7 mouse cellular contexts compared by ENCODE assay signal in the genomic region with DNA sequence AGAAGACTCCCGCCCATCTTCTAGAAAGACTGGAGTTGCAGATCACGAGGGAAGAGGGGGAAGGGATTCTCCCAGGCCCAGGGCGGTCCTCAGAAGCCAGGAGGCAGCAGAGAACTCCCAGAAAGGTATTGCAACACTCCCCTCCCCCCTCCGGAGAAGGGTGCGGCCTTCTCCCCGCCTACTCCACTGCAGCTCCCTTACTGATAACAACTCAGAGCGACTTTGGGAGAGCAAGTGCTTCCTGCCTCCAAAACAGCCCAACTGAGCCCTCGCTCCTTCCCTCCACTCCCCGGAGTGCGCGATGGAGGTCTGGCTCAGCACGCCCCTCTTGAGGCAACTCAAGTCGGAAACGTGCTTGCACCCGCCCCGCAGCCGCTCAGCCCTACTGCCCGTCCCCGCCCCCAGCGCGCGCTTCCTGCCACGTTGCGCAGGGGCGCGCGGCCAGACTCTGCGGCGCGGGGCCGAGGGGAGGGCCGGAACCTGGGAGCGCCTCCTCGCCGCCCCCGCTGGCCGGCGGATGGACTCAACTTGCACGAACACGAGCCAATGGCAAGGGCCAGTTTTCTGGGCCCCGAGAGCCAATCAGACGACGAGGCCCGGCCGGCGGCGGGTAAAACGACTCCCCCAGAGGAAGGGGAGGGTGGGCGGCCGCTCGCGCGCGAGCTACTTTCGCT. TPM values are rescaled to one million over a fixed set of nuclear protein-coding genes. Genes with fewer than 3 reads are reported as not detected.
DNase-seq lines count a peak whose midpoint lies in the region; ATAC-seq lines count a peak whose summit lies in the region.

No protein-coding gene starts in this region.

- peak; percentile 98 to 99 for DNase-seq in adrenal gland, adult (ENCODE audit: inconsistent age in 2 of 2, low spot score in 1 of 2)
- peak; percentile 97 for DNase-seq in embryo, embryonic 10.5 days (ENCODE audit: low spot score)
- DNase-seq in gastrocnemius, postnatal 14 days = peak; percentile 98
- peak; percentile 87 to 99 for DNase-seq in left cerebral cortex, postnatal 10 days (ENCODE audit: extremely low spot score in 1 of 2, low spot score in 2 of 2)
- DNase-seq in right cerebral cortex, postnatal 4 days = peak; percentile 87

- peak; percentile 60 for ATAC-seq in inflammation-experienced regulatory T-cells, adult 6 months
- peak; percentile 67 for ATAC-seq in megakaryocyte-erythroid progenitor cell, adult 5-6 weeks (replicated peaks; ENCODE audit: low FRiP score, low TSS enrichment, poor library complexity, severe bottlenecking)

- intact Hi-C loops in gastrocnemius, postnatal 14 days (cut with DNase I; ENCODE audit: low total_unique reads) = no loop called here
- intact Hi-C loops in left cerebral cortex, postnatal 10 days (cut with DNase I) = no loop called here

RNA-seq across cellular contexts. Expression of a gene that starts 1.0 kb away (rescaled TPM):
- 10 to 100 TPM; 36.4 to 41.2 TPM for total RNA-seq in gastrocnemius, postnatal 14 days (2021)
- polyA plus RNA-seq in inflammation-experienced regulatory T-cells, adult 6 months (2017; shearing (Covaris generic)) = 10 to 100 TPM; 33.6 to 48.8 (median 47.2) TPM
- 100 to 1,000 TPM; 133 to 135 TPM for total RNA-seq in left cerebral cortex, postnatal 10 days (2021)
- total RNA-seq in megakaryocyte-erythroid progenitor cell, adult 5-6 weeks (2014; fragmentation: Nextera tagmentation) = 136 and 143 TPM in 2 replicates
- total RNA-seq in megakaryocyte-erythroid progenitor cell, adult 5-6 weeks (2017) = 79.1 and 80.2 TPM in 2 replicates

RNA-seq across cellular contexts. Expression of a gene that starts 30.1 kb away (rescaled TPM):
- 10 to 100 TPM; 15.3 TPM for total RNA-seq in gastrocnemius, postnatal 14 days (2021)
- 100 to 1,000 TPM in 2 of 3 experiments, 10 to 100 TPM in 1; 89.0 to 121 (median 107) TPM for polyA plus RNA-seq in inflammation-experienced regulatory T-cells, adult 6 months (2017; shearing (Covaris generic))
- 10 to 100 TPM; 30.8 to 31.7 TPM for total RNA-seq in left cerebral cortex, postnatal 10 days (2021)
- 123 and 125 TPM in 2 replicates for total RNA-seq in megakaryocyte-erythroid progenitor cell, adult 5-6 weeks (2014; fragmentation: Nextera tagmentation)
- 147 and 161 TPM in 2 replicates for total RNA-seq in megakaryocyte-erythroid progenitor cell, adult 5-6 weeks (2017)

Comparison
In these comparisons a context has a peak if more than half of its experiments do, and no peak if none do; other contexts are left out.
1. Peak in every context shown above with its lines: DNase-seq and ATAC-seq.